Mouse (Mus musculus) erythroblast, embryonic 14.5 days (primary cell): ENCODE results near the gene Gtf2a1l. TPM values are rescaled to one million over a fixed set of nuclear protein-coding genes. Genes with fewer than 3 reads are reported as not detected.

Experiments used
- H3K27me3 ChIP-seq: 2 replicates; pipeline ENCODE4 v1.6.1; 2012; ENCODE audit warnings: inconsistent platforms; ENCODE audit not compliant: control insufficient read depth
- H3K36me3 ChIP-seq: 2 replicates; pipeline ENCODE4 v1.6.1; 2012; ENCODE audit warnings: mild to moderate bottlenecking, inconsistent platforms; ENCODE audit not compliant: control insufficient read depth
- H3K4me1 ChIP-seq: 2 replicates; pipeline ENCODE4 v1.6.1; 2012; ENCODE audit warnings: inconsistent platforms; ENCODE audit not compliant: control insufficient read depth
- H3K4me3 ChIP-seq: replicated peaks from 2 replicates; pipeline ENCODE3; 2012; ENCODE audit warnings: moderate library complexity, mild to moderate bottlenecking, inconsistent platforms
- H3K9me3 ChIP-seq: 2 replicates; pipeline ENCODE4 v1.6.1; 2012; ENCODE audit warnings: low read length, inconsistent platforms, mixed read lengths; ENCODE audit not compliant: control insufficient read depth
- GATA1 ChIP-seq: IDR thresholded peaks from 2 replicates; pipeline ENCODE4 v1.6.1; 2012; ENCODE audit warnings: low read length, inconsistent platforms, mixed read lengths
- TAL1 ChIP-seq: IDR thresholded peaks from 3 replicates; pipeline ENCODE4 v1.6.1; 2012; ENCODE audit warnings: low read length, inconsistent platforms, mixed read lengths
- polyA plus RNA-seq: library from polyadenylated mRNA; stranded (reverse); fragments of >175 nt; gene quantifications from 2 replicates; pipeline ENCODE4 v1.2.3, GENCODE M21; 2012

Gene Gtf2a1l
- polyA plus RNA-seq: not detected in 2 replicates

- H3K36me3 ChIP-seq: no peaks in the 10 kb centered on the region
- H3K4me3 ChIP-seq: no peak within 1 kb of the TSS
- TF ChIP-seq TAL1: no peak
- no peak for TF ChIP-seq GATA1
- H3K9me3 ChIP-seq: no peaks in the 10 kb centered on the region
- peaks cover 3% of the 10 kb centered on the region; the same call in 1 of the 2 replicates for H3K4me1 ChIP-seq
- H3K27me3 ChIP-seq: no peaks in the 10 kb centered on the region; the same call in 1 of the 2 replicates
Observed at GRCm38 (mm10) chr17:88668452-88668851, at the start of gene Gtf2a1l. TSS of gene Gtf2a1l (plus strand) at chr17:88668660.

- H3K9me3 ChIP-seq: no peaks in the 10 kb centered on the region
- H3K36me3 ChIP-seq: no peaks in the 10 kb centered on the region
- no peak for TF ChIP-seq TAL1
- no peak overlapping the region for H3K4me3 ChIP-seq
- no peaks in the 10 kb centered on the region for H3K4me1 ChIP-seq
- H3K27me3 ChIP-seq: no peaks in the 10 kb centered on the region
Observed at GRCm38 (mm10) chr17:88620935-88621334, 47.5 kb upstream of the Gtf2a1l start.

DNA sequence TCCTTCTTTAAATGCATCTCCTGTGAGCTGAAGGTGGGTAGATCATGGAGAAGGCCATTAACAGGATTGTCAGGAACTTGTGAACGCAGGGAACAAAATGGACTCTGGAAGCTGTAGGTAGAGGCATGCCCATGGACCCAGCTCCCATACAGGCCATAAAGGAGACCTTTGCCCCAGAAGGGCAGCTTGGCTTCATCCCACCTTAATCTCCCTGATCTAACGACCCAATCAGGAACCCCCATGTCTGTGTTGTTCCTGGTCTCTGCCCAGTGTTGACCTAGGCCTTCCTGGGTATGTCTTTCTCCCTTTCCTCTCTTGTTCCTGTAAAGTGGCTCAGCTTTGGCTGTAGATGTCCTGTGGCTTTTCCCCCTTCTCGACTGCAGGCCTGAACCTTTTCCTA is 47.1 kb upstream of the Gtf2a1l start:
- H3K4me3 ChIP-seq: no peak overlapping the region
- H3K9me3 ChIP-seq: no peaks in the 10 kb centered on the region
- TF ChIP-seq TAL1: no peak
- TF ChIP-seq GATA1: no peak
- no peaks in the 10 kb centered on the region for H3K4me1 ChIP-seq
- no peaks in the 10 kb centered on the region for H3K27me3 ChIP-seq
- H3K36me3 ChIP-seq: no peaks in the 10 kb centered on the region

GRCm38 (mm10) chr17:88622711-88623110 is 45.7 kb upstream of the Gtf2a1l start:
- no peaks in the 10 kb centered on the region for H3K36me3 ChIP-seq
- no peaks in the 10 kb centered on the region for H3K4me1 ChIP-seq
- no peaks in the 10 kb centered on the region for H3K27me3 ChIP-seq
- H3K9me3 ChIP-seq: no peaks in the 10 kb centered on the region
- no peak for TF ChIP-seq GATA1
- TF ChIP-seq TAL1: no peak
- H3K4me3 ChIP-seq: no peak overlapping the region

- TF ChIP-seq TAL1 (no peak), GATA1 (no peak)
- no peaks in the 10 kb centered on the region for H3K27me3 ChIP-seq
Observed at GRCm38 (mm10) chr17:88624386-88624785, 44.1 kb upstream of the Gtf2a1l start.

DNA sequence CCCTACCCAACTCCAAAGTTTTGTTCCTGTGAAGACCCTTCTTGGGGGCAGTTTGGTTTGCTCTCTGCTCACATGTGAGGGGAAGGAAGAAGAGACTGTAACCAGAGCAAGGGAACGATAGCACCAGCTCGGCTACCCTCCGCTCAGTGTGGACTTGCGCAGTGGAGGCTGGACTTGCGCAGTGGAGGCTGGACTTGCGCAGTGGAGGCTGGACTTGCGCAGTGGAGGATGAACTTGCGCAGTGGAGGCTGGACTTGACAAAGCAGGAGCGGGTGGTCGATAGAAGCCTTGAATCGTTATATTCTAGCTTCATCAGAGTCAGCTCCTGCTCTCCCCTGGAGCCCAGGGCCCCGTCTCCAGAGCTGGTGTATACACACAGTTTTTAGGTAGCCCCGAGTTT is 43.1 kb upstream of the Gtf2a1l start:
- no peaks in the 10 kb centered on the region for H3K9me3 ChIP-seq
- TF ChIP-seq TAL1: no peak
- no peak for TF ChIP-seq GATA1
- H3K27me3 ChIP-seq: no peaks in the 10 kb centered on the region
- no peak overlapping the region for H3K4me3 ChIP-seq
- H3K36me3 ChIP-seq: no peaks in the 10 kb centered on the region
- no peaks in the 10 kb centered on the region for H3K4me1 ChIP-seq

More at GRCm38 (mm10) chr17:88624386-88624785, 44.1 kb upstream of the Gtf2a1l start:
- Histone ChIP-seq H3K36me3 (no peaks in the 10 kb centered on the region), H3K4me3 (no peak overlapping the region), H3K9me3 (no peaks in the 10 kb centered on the region), H3K4me1 (no peaks in the 10 kb centered on the region)

DNA sequence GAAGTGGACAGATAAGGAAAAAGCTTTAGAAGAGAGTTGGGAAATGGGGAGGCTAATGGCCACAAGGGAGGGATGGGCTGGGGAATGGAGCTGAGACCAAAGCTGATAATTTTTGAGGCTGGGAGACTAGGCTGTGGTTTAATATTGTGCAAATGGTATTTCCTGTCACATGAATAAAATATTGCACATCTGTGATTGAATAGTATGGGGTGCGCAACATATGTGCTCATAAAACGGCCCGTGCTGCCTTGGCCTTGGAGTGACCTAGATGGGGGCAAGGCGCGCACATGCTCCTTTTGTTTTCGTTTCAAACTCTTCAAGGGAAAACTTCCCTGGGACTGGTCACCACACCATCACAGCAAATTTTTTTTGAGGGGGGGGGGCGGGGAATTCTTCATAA is 42.5 kb upstream of the Gtf2a1l start:
- TF ChIP-seq GATA1 (no peak), TAL1 (no peak)
- no peaks in the 10 kb centered on the region for H3K4me1 ChIP-seq
- no peak overlapping the region for H3K4me3 ChIP-seq
- no peaks in the 10 kb centered on the region for H3K9me3 ChIP-seq
- H3K36me3 ChIP-seq: no peaks in the 10 kb centered on the region
- H3K27me3 ChIP-seq: no peaks in the 10 kb centered on the region

- Histone ChIP-seq H3K36me3 (no peaks in the 10 kb centered on the region), H3K27me3 (no peaks in the 10 kb centered on the region), H3K4me3 (no peak overlapping the region), H3K9me3 (no peaks in the 10 kb centered on the region), H3K4me1 (no peaks in the 10 kb centered on the region)
- TF ChIP-seq TAL1 (no peak), GATA1 (no peak)
Observed at GRCm38 (mm10) chr17:88626347-88626811, 42.1 kb upstream of the Gtf2a1l start.

GRCm38 (mm10) chr17:88627150-88627549 is 41.3 kb upstream of the Gtf2a1l start:
- Histone ChIP-seq H3K27me3 (no peaks in the 10 kb centered on the region), H3K4me1 (no peaks in the 10 kb centered on the region), H3K4me3 (no peak overlapping the region), H3K36me3 (no peaks in the 10 kb centered on the region), H3K9me3 (no peaks in the 10 kb centered on the region)
- TF ChIP-seq GATA1 (no peak), TAL1 (no peak)
